Mouse (Mus musculus): ENCODE data around the gene Cmtm6. TPM values are rescaled to one million over a fixed set of nuclear protein-coding genes. Genes with fewer than 3 reads are reported as not detected.
"Not testable (repeated sequence)": the region's sequence is repeated elsewhere in the genome, so short reads cannot be mapped to it uniquely, and the experiment has no call there.

Cmtm6 gene
- polyA plus RNA-seq, 1 experiment from 2014 or later, result 32.6 TPM

GRCm38 (mm10) chr9:114699262-114699661 lies 31.7 kb upstream of the Cmtm6 start:
- Histone ChIP-seq H3K4me1 (no peaks in the 10 kb centered on the region), H3K9me3 (no peaks in the 10 kb centered on the region), H3K27ac (no peak overlapping the region), H3K9ac (no peak overlapping the region), H3K27me3 (no peaks in the 10 kb centered on the region), H3K4me3 (no peak overlapping the region), H3K36me3 (peaks cover 34% of the 10 kb centered on the region), H3K4me2 (no peak overlapping the region)
- WGBS, result 81% methylated on average over 6 of the region's 6 CpGs
- ATAC-seq (ENCODE audit: insufficient number of reproducible peaks, insufficient read depth, low FRiP score, low TSS enrichment, low read depth), result no peak

- ATAC-seq (ENCODE audit: insufficient number of reproducible peaks, insufficient read depth, low FRiP score, low TSS enrichment, low read depth), result no peak
- Histone ChIP-seq H3K4me2 (no peak overlapping the region), H3K27ac (no peak overlapping the region), H3K4me3 (no peak overlapping the region), H3K9me3 (no peaks in the 10 kb centered on the region), H3K4me1 (no peaks in the 10 kb centered on the region), H3K36me3 (peaks cover 30% of the 10 kb centered on the region), H3K27me3 (no peaks in the 10 kb centered on the region), H3K9ac (no peak overlapping the region)
- 88% methylated on average over 16 of the region's 16 CpGs for WGBS
These were observed 30.8 kb upstream of the Cmtm6 start for GRCm38 (mm10) chr9:114699882-114700665.

GRCm38 (mm10) chr9:114701031-114701430 lies 29.9 kb upstream of the Cmtm6 start:
- H3K9ac ChIP-seq, result no peak overlapping the region
- H3K27ac ChIP-seq, result no peak overlapping the region
- no peak overlapping the region for H3K4me2 ChIP-seq
- no peak for ATAC-seq (ENCODE audit: insufficient number of reproducible peaks, insufficient read depth, low FRiP score, low TSS enrichment, low read depth)
- no peak overlapping the region for H3K4me3 ChIP-seq
- 90% methylated on average over 2 of the region's 2 CpGs for WGBS
- no peaks in the 10 kb centered on the region for H3K4me1 ChIP-seq
- peaks cover 2% of the 10 kb centered on the region; the same call in 1 of the 2 replicates for H3K9me3 ChIP-seq
- H3K27me3 ChIP-seq, result no peaks in the 10 kb centered on the region
- H3K36me3 ChIP-seq, result peaks cover 38% of the 10 kb centered on the region

- peaks cover 45% of the 10 kb centered on the region for H3K36me3 ChIP-seq
- H3K27ac ChIP-seq, result no peak overlapping the region
- H3K4me2 ChIP-seq, result no peak overlapping the region
- H3K9me3 ChIP-seq, result peaks cover 3% of the 10 kb centered on the region; the same call in 1 of the 2 replicates
- H3K27me3 ChIP-seq, result no peaks in the 10 kb centered on the region
- no peaks in the 10 kb centered on the region for H3K4me1 ChIP-seq
- WGBS, result 87% methylated on average over 4 of the region's 4 CpGs
- ATAC-seq (ENCODE audit: insufficient number of reproducible peaks, insufficient read depth, low FRiP score, low TSS enrichment, low read depth), result no peak
- H3K9ac ChIP-seq, result no peak overlapping the region
- no peak overlapping the region for H3K4me3 ChIP-seq
These were observed 29.0 kb upstream of the Cmtm6 start for GRCm38 (mm10) chr9:114701921-114702320.

- Histone ChIP-seq H3K27ac (no peak overlapping the region), H3K9me3 (peaks cover 3% of the 10 kb centered on the region; the same call in 1 of the 2 replicates), H3K36me3 (peaks cover 73% of the 10 kb centered on the region), H3K4me2 (no peak overlapping the region), H3K4me1 (no peaks in the 10 kb centered on the region), H3K27me3 (no peaks in the 10 kb centered on the region), H3K9ac (no peak overlapping the region), H3K4me3 (no peak overlapping the region)
- ATAC-seq (ENCODE audit: insufficient number of reproducible peaks, insufficient read depth, low FRiP score, low TSS enrichment, low read depth), result no peak
- WGBS, result 93% methylated on average over 4 of the region's 4 CpGs
These were observed 23.1 kb upstream of the Cmtm6 start for GRCm38 (mm10) chr9:114707805-114708204.

- no peak overlapping the region for H3K27ac ChIP-seq
- no peak for ATAC-seq (ENCODE audit: insufficient number of reproducible peaks, insufficient read depth, low FRiP score, low TSS enrichment, low read depth)
- H3K4me1 ChIP-seq, result no peaks in the 10 kb centered on the region
- peaks cover 3% of the 10 kb centered on the region; the same call in 1 of the 2 replicates for H3K9me3 ChIP-seq
- 75% methylated on average over 7 of the region's 7 CpGs for WGBS
- H3K36me3 ChIP-seq, result peaks cover 89% of the 10 kb centered on the region
- no peak overlapping the region for H3K9ac ChIP-seq
- no peak overlapping the region for H3K4me2 ChIP-seq
- H3K27me3 ChIP-seq, result no peaks in the 10 kb centered on the region
- H3K4me3 ChIP-seq, result no peak overlapping the region
These were observed 20.6 kb upstream of the Cmtm6 start for GRCm38 (mm10) chr9:114710345-114710744.

- WGBS, result 92% methylated on average over 7 of the region's 7 CpGs
- no peak overlapping the region for H3K27ac ChIP-seq
These were observed 17.4 kb upstream of the Cmtm6 start for GRCm38 (mm10) chr9:114713481-114713880.

GRCm38 (mm10) chr9:114716677-114717331 lies 14.1 kb upstream of the Cmtm6 start:
- H3K9ac ChIP-seq, result no peak overlapping the region
- peaks cover 97% of the 10 kb centered on the region for H3K36me3 ChIP-seq
- no peak overlapping the region for H3K4me2 ChIP-seq
- no peaks in the 10 kb centered on the region for H3K27me3 ChIP-seq
- ATAC-seq (ENCODE audit: insufficient number of reproducible peaks, insufficient read depth, low FRiP score, low TSS enrichment, low read depth), result no peak
- no peak overlapping the region for H3K4me3 ChIP-seq
- H3K27ac ChIP-seq, result no peak overlapping the region
- peaks cover 4% of the 10 kb centered on the region; the same call in 1 of the 2 replicates for H3K4me1 ChIP-seq
- 57% methylated on average over 18 of the region's 18 CpGs for WGBS
- no peaks in the 10 kb centered on the region for H3K9me3 ChIP-seq

More at GRCm38 (mm10) chr9:114713481-114713880, 17.4 kb upstream of the Cmtm6 start:
- H3K36me3 ChIP-seq, result peaks cover 91% of the 10 kb centered on the region
- H3K27me3 ChIP-seq, result no peaks in the 10 kb centered on the region
- no peak overlapping the region for H3K9ac ChIP-seq
- no peak overlapping the region for H3K4me2 ChIP-seq
- peaks cover 4% of the 10 kb centered on the region; the same call in 1 of the 2 replicates for H3K4me1 ChIP-seq
- no peak overlapping the region for H3K4me3 ChIP-seq
- no peak for ATAC-seq (ENCODE audit: insufficient number of reproducible peaks, insufficient read depth, low FRiP score, low TSS enrichment, low read depth)
- H3K9me3 ChIP-seq, result no peaks in the 10 kb centered on the region

GRCm38 (mm10) chr9:114727315-114727714 lies 3.6 kb upstream of the Cmtm6 start:
- Histone ChIP-seq H3K36me3 (peaks cover 32% of the 10 kb centered on the region), H3K4me1 (peaks cover 6% of the 10 kb centered on the region), H3K27ac (no peak overlapping the region), H3K9ac (no peak overlapping the region), H3K9me3 (no peaks in the 10 kb centered on the region), H3K4me3 (no peak overlapping the region), H3K27me3 (no peaks in the 10 kb centered on the region), H3K4me2 (no peak overlapping the region)
- 6% methylated on average over 3 of the region's 3 CpGs for WGBS
- no peak for ATAC-seq (ENCODE audit: insufficient number of reproducible peaks, insufficient read depth, low FRiP score, low TSS enrichment, low read depth)

GRCm38 (mm10) chr9:114728432-114728831 lies 2.5 kb upstream of the Cmtm6 start:
- H3K9me3 ChIP-seq; H3K4me2 ChIP-seq; H3K9ac ChIP-seq; H3K27me3 ChIP-seq; ATAC-seq (ENCODE audit: insufficient number of reproducible peaks, insufficient read depth, low FRiP score, low TSS enrichment, low read depth); H3K4me3 ChIP-seq; H3K27ac ChIP-seq: not testable (repeated sequence)
- Histone ChIP-seq H3K4me1 (peaks cover 17% of the 10 kb centered on the region), H3K36me3 (peaks cover 21% of the 10 kb centered on the region)
- 56% methylated on average over 2 of the region's 2 CpGs for WGBS

- Histone ChIP-seq H3K4me3 (peak overlapping the region; percentile 87), H3K27ac (no peak overlapping the region), H3K9ac (no peak overlapping the region), H3K4me2 (peak overlapping the region; percentile 69), H3K4me1 (peaks cover 18% of the 10 kb centered on the region), H3K27me3 (no peaks in the 10 kb centered on the region), H3K9me3 (no peaks in the 10 kb centered on the region), H3K36me3 (peaks cover 4% of the 10 kb centered on the region)
- ATAC-seq (ENCODE audit: insufficient number of reproducible peaks, insufficient read depth, low FRiP score, low TSS enrichment, low read depth), result no peak
- WGBS, result 38% methylated on average over 29 of the region's 30 CpGs
These were observed 758 bp upstream of the Cmtm6 start for GRCm38 (mm10) chr9:114729911-114730805.
